Mouse (Mus musculus): ENCODE results near the gene Usb1. TPM values are rescaled to one million over a fixed set of nuclear protein-coding genes. Genes with fewer than 3 reads are reported as not detected.

Gene Usb1
- polyA plus RNA-seq, 1 experiment from 2014 or later, result 40.4 TPM

DNA sequence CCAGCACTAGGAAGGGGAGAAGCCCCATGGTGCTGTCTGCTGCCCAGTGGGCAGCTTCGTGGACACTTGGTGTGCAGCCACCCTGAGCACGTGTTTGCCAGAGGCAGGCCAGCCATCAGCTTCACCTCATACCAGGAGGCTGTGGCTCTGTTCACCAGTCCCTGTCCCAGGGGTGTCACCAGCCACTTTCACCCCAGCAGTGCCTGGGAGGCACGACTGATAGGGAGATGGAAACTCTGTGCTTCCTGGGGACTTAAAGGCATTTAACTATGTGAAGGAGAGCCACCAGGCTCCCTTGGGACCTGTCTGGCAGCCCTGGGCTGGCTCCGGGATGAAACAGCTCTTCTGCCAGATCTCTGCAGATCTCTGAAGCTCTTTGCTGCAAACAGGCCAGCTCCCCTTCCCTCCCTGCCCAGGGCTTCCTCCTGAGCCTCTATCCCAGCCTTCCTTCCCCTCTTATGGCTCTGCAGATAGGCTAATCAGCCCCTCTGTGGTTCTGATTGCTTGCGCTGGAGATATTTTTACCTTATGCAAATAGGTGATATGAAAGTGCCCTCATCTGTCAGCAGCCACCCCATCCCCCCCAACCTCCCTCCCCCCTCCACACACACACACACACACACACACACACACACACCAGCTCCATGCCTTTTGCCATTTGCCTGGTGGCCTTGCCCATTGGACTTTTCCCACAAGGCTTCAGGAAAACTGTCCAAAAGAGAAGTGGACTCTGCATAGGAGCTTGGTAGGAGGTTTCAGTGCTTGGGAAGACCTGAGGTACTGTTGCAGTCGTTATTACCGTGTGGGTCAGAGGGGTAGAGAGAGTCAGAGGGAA lies 28.3 kb downstream of the Usb1 start:
- no peaks in the 10 kb centered on the region for H3K36me3 ChIP-seq
- H3K4me1 ChIP-seq, result peaks cover 40% of the 10 kb centered on the region

DNA sequence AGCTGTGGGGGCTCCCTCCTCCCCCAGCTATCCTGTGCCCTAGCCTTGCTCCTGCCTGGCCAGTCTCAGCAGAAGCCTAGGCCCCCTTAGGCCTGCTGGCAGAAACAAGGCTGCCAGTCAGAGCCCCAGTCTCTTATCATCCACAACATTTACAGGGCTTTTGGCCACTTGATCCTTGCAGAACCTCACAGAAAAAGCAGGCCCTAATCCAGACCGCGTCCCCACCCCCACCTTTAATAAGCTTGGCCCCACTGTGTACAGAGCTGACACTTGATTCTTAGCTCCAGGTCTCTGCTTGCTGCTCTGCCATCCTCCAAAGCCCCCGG lies 28.9 kb downstream of the Usb1 start:
- 41% methylated on average over 3 of the region's 3 CpGs for WGBS

More for the DNA sequence above, 28.3 kb downstream of the Usb1 start:
- H3K27ac ChIP-seq, result peak overlapping the region; percentile 73
- no peak overlapping the region; the same call in 1 of the 2 replicates for H3K9ac ChIP-seq
- no peak overlapping the region for H3K4me3 ChIP-seq
- no peak for ATAC-seq (ENCODE audit: borderline replicate concordance, extremely low read depth, low FRiP score, low TSS enrichment)
- H3K9me3 ChIP-seq, result no peaks in the 10 kb centered on the region
- H3K27me3 ChIP-seq, result no peaks in the 10 kb centered on the region
- H3K4me2 ChIP-seq, result no peak overlapping the region
- WGBS, result 30% methylated on average over 7 of the region's 7 CpGs

GRCm38 (mm10) chr8:95362272-95362671 lies 30.2 kb downstream of the Usb1 start:
- no peak overlapping the region for H3K9ac ChIP-seq
- no peaks in the 10 kb centered on the region for H3K27me3 ChIP-seq
- H3K27ac ChIP-seq, result no peak overlapping the region
- no peaks in the 10 kb centered on the region for H3K36me3 ChIP-seq
- peaks cover 35% of the 10 kb centered on the region for H3K4me1 ChIP-seq
- H3K4me2 ChIP-seq, result no peak overlapping the region
- 65% methylated on average over 6 of the region's 6 CpGs for WGBS
- no peak for ATAC-seq (ENCODE audit: borderline replicate concordance, extremely low read depth, low FRiP score, low TSS enrichment)
- H3K4me3 ChIP-seq, result no peak overlapping the region
- no peaks in the 10 kb centered on the region for H3K9me3 ChIP-seq

More for the DNA sequence above, 28.9 kb downstream of the Usb1 start:
- no peak overlapping the region for H3K9ac ChIP-seq
- peak overlapping the region; percentile 73 for H3K27ac ChIP-seq
- no peaks in the 10 kb centered on the region for H3K36me3 ChIP-seq
- no peak for ATAC-seq (ENCODE audit: borderline replicate concordance, extremely low read depth, low FRiP score, low TSS enrichment)
- no peak overlapping the region for H3K4me3 ChIP-seq
- H3K9me3 ChIP-seq, result no peaks in the 10 kb centered on the region
- peaks cover 38% of the 10 kb centered on the region for H3K4me1 ChIP-seq
- H3K27me3 ChIP-seq, result no peaks in the 10 kb centered on the region
- no peak overlapping the region for H3K4me2 ChIP-seq

- no peak for ATAC-seq (ENCODE audit: borderline replicate concordance, extremely low read depth, low FRiP score, low TSS enrichment)
Measured at GRCm38 (mm10) chr8:95363849-95364248, 31.8 kb downstream of the Usb1 start.

GRCm38 (mm10) chr8:95369581-95370326 lies 37.7 kb downstream of the Usb1 start:
- no peaks in the 10 kb centered on the region for H3K27me3 ChIP-seq
- H3K9me3 ChIP-seq, result no peaks in the 10 kb centered on the region
- no peak overlapping the region; the same call in 1 of the 2 replicates for H3K4me3 ChIP-seq
- H3K4me1 ChIP-seq, result peaks cover 6% of the 10 kb centered on the region
- H3K4me2 ChIP-seq, result peak overlapping the region; percentile 44
- no peak overlapping the region for H3K27ac ChIP-seq
- peak; percentile 69; the same call in 1 of the 2 replicates for ATAC-seq (ENCODE audit: borderline replicate concordance, extremely low read depth, low FRiP score, low TSS enrichment)
- 44% methylated on average over 20 of the region's 20 CpGs for WGBS
- H3K9ac ChIP-seq, result no peak overlapping the region
- peaks cover 5% of the 10 kb centered on the region; the same call in 1 of the 2 replicates for H3K36me3 ChIP-seq

More at GRCm38 (mm10) chr8:95363849-95364248, 31.8 kb downstream of the Usb1 start:
- Histone ChIP-seq H3K4me3 (no peak overlapping the region), H3K27ac (no peak overlapping the region), H3K27me3 (no peaks in the 10 kb centered on the region), H3K4me1 (peaks cover 26% of the 10 kb centered on the region), H3K4me2 (no peak overlapping the region), H3K9me3 (no peaks in the 10 kb centered on the region), H3K9ac (no peak overlapping the region), H3K36me3 (no peaks in the 10 kb centered on the region)
- 97% methylated on average over 2 of the region's 2 CpGs for WGBS

DNA sequence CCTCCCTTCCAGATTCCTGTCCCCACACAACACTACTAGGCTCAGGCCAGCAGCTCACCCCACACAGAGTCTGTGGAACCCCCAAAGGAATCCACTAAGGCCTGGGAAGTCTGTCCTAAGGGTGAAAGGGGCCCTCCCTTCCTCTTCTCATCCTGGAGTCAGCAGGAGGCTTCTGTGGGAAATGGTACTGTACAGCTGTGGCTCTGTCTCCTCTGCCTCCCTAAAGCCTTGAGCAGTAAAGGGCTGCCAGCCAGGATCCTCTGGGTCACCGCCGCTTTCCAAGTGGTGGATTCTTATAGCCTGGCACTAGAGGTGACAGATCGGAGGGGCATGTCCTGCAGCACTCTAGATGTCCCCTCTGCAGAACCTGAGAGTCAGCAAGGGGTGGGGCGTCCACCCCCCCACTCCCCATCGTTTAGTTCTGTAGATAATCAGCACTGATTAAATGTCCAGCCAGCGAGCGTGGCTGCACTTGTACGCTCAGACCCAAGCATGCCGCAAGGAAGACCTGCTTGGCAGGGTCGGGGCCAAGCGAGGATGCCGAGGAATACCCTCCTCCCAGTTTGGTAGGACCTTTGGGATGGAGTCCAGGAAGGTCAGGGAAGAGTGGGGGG lies 41.4 kb downstream of the Usb1 start:
- no peak for ATAC-seq (ENCODE audit: borderline replicate concordance, extremely low read depth, low FRiP score, low TSS enrichment)
- Histone ChIP-seq H3K4me2 (no peak overlapping the region), H3K27ac (no peak overlapping the region), H3K9ac (no peak overlapping the region), H3K4me3 (no peak overlapping the region), H3K4me1 (peaks cover 26% of the 10 kb centered on the region), H3K9me3 (no peaks in the 10 kb centered on the region), H3K36me3 (peaks cover 5% of the 10 kb centered on the region; the same call in 1 of the 2 replicates), H3K27me3 (no peaks in the 10 kb centered on the region)
- 51% methylated on average over 12 of the region's 12 CpGs for WGBS

DNA sequence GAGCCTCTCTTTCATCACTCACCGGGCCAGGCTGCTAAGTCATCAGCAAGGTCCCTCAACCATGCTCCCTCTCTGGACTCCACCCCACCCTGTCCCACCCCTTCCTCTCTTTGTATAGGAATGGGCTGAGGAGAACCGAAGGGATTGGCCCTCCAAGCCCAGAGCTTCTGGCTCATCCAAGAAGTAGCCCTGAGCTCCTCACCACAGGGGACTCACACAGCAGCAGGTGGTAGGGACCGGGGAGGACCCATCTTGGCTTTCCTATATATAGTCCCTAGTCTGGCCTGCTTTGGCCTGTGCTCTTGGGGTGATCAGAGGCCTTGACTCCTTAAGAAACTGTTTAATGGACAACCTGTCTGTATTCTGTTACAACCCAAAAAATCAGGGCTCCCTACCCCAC lies 42.3 kb downstream of the Usb1 start:
- Histone ChIP-seq H3K27ac (no peak overlapping the region), H3K4me3 (no peak overlapping the region), H3K27me3 (no peaks in the 10 kb centered on the region), H3K9me3 (0 out of 2 replicates have a peak, but pooled peaks cover 2% of the 10 kb centered on the region), H3K4me1 (peaks cover 22% of the 10 kb centered on the region), H3K36me3 (peaks cover 5% of the 10 kb centered on the region; the same call in 1 of the 2 replicates), H3K9ac (no peak overlapping the region), H3K4me2 (no peak overlapping the region)
- no peak for ATAC-seq (ENCODE audit: borderline replicate concordance, extremely low read depth, low FRiP score, low TSS enrichment)
- WGBS, result 81% methylated on average over 3 of the region's 3 CpGs

GRCm38 (mm10) chr8:95375374-95375930 lies 43.4 kb downstream of the Usb1 start:
- H3K4me1 ChIP-seq, result peaks cover 21% of the 10 kb centered on the region
- H3K9ac ChIP-seq, result no peak overlapping the region
- no peak overlapping the region for H3K27ac ChIP-seq
- WGBS, result 81% methylated on average over 7 of the region's 7 CpGs
- H3K36me3 ChIP-seq, result peaks cover 5% of the 10 kb centered on the region; the same call in 1 of the 2 replicates
- no peak for ATAC-seq (ENCODE audit: borderline replicate concordance, extremely low read depth, low FRiP score, low TSS enrichment)
- 0 out of 2 replicates have a peak, but pooled peaks cover 2% of the 10 kb centered on the region for H3K9me3 ChIP-seq
- H3K27me3 ChIP-seq, result no peaks in the 10 kb centered on the region
- no peak overlapping the region for H3K4me2 ChIP-seq
- no peak overlapping the region for H3K4me3 ChIP-seq

GRCm38 (mm10) chr8:95376309-95376999 lies 44.4 kb downstream of the Usb1 start:
- ATAC-seq (ENCODE audit: borderline replicate concordance, extremely low read depth, low FRiP score, low TSS enrichment), result no peak
- Histone ChIP-seq H3K36me3 (no peaks in the 10 kb centered on the region; the same call in 1 of the 2 replicates), H3K4me3 (no peak overlapping the region), H3K9me3 (0 out of 2 replicates have a peak, but pooled peaks cover 2% of the 10 kb centered on the region), H3K27me3 (no peaks in the 10 kb centered on the region), H3K4me1 (peaks cover 21% of the 10 kb centered on the region), H3K4me2 (no peak overlapping the region), H3K9ac (no peak overlapping the region), H3K27ac (peak overlapping the region; percentile 77)
- 76% methylated on average over 12 of the region's 12 CpGs for WGBS

- WGBS, result 61% methylated on average over 4 of the region's 4 CpGs
- Histone ChIP-seq H3K4me1 (peaks cover 21% of the 10 kb centered on the region), H3K4me2 (0 out of 2 replicates have a peak overlapping the region, but pooled peaks have one; percentile 7), H3K27me3 (no peaks in the 10 kb centered on the region), H3K4me3 (no peak overlapping the region), H3K36me3 (no peaks in the 10 kb centered on the region; the same call in 1 of the 2 replicates), H3K27ac (peak overlapping the region; percentile 77), H3K9me3 (0 out of 2 replicates have a peak, but pooled peaks cover 2% of the 10 kb centered on the region), H3K9ac (no peak overlapping the region)
- no peak for ATAC-seq (ENCODE audit: borderline replicate concordance, extremely low read depth, low FRiP score, low TSS enrichment)
Measured at GRCm38 (mm10) chr8:95377101-95377500, 45.0 kb downstream of the Usb1 start.

DNA sequence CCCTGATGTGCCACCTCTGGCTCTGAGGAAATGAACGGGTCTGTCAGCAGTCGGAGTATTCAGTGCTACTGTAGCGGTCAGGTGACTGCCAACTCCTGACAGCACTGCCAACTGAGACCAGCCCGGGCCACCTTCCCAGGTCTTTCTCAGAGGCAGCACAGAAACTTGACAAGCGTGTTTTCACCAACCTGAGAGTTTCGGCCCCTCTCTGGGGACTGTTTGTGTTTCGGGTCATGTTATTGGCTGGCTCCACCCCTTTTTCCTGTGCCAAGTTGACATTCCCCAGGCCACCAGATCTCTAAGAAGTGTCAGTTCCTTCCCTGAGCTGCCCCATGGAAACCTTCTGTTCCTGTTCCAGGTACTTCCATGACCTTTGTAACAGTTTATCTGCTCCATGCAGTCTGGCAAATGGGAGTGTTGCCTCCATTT lies 45.8 kb downstream of the Usb1 start:
- Histone ChIP-seq H3K4me1 (peaks cover 21% of the 10 kb centered on the region), H3K9ac (no peak overlapping the region), H3K27ac (peak overlapping the region; percentile 77), H3K9me3 (0 out of 2 replicates have a peak, but pooled peaks cover 2% of the 10 kb centered on the region), H3K36me3 (no peaks in the 10 kb centered on the region), H3K4me2 (0 out of 2 replicates have a peak overlapping the region, but pooled peaks have one; percentile 7), H3K4me3 (no peak overlapping the region), H3K27me3 (no peaks in the 10 kb centered on the region)
- WGBS, result 10% methylated on average over 7 of the region's 7 CpGs
- ATAC-seq (ENCODE audit: borderline replicate concordance, extremely low read depth, low FRiP score, low TSS enrichment), result peak; percentile 70

Data from lung, embryonic 15.5 days (tissue).